Mouse (Mus musculus) skeletal muscle tissue, postnatal 0 days (tissue): ENCODE data around the gene Adamts17. TPM values are rescaled to one million over a fixed set of nuclear protein-coding genes. Genes with fewer than 3 reads are reported as not detected.

Experiments used
- polyA plus RNA-seq: library from polyadenylated mRNA; unstranded; fragments of >200 nt; fragmentation: Nextera tagmentation; extraction: Ambion mirVana; gene quantifications from 2 replicates; pipeline ENCODE4 v1.2.1, GENCODE M21; 2015

The Adamts17 gene
- polyA plus RNA-seq = 1.9 and 2.1 TPM in 2 replicates

GRCm38 (mm10) chr7:66839463-66840007, at the start of gene Adamts17:
Gene Adamts17, plus strand, starts transcription at chr7:66839735.

Other genes starting within 250 kb of the Adamts17 start
- gene Asb7, start 150.1 kb upstream of the Adamts17 start, polyA plus RNA-seq = 6.3 and 7.9 TPM in 2 replicates
- gene Lins1, start 149.8 kb upstream of the Adamts17 start, polyA plus RNA-seq = 4.6 and 6.0 TPM in 2 replicates
- 0.06 and 1.2 TPM in 2 replicates for gene Cers3, start 96.2 kb upstream of the Adamts17 start, polyA plus RNA-seq